Mouse (Mus musculus) lung, adult 18-20 months (tissue): ENCODE results near the gene Cct5.
A peak's percentile ranks its signal among the peaks of the same experiment; 100 is the strongest.

Experiments
- DNase-seq, 2 experiments: peaks; one replicate each; pipeline ENCODE4 v3.0.0; 2022; ENCODE audit warnings: mixed read lengths in 2 of 2

Gene Cct5

DNA sequence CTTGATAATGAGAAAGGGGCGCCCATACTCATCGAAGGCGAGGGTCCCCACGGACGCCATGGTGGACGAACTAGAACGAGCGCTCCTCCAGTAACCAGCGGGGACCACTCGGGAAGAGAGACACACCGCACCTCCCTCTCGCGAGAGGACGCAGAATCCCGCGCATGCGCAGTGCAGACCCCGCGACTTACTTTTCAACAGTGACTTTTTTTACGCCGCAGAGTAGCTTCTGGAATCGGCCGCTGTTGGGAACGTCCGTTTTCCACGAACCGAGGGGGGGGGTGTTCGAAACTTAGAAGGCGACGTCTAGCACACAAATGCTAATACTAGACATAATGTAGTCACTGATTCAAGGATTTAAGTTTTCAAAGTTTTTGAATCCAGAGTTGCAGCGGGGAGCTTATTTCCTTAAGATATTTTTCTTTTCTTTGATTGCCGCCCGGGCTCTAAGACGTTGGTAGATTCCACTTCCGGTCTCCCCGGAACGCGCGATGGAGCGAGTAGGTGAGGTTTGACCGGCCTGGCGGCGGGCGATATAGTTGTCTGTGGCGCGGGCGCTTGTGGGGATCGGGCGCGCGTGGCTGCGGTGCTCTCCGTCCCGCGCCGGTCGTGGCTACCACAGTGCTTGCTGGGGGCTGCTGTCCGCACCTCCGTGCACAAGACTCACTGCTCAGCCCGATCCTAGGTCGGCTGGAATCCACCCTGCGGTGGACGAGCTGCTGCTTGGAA is at the start of gene Cct5, which contains the start of gene Fam173b:
Cct5 (minus strand) TSS at position 159 of the 729 bp plus-strand sequence.
Fam173b (plus strand) TSS at position 207 of the 729 bp plus-strand sequence.
- peak; percentile 98 for DNase-seq

DNA sequence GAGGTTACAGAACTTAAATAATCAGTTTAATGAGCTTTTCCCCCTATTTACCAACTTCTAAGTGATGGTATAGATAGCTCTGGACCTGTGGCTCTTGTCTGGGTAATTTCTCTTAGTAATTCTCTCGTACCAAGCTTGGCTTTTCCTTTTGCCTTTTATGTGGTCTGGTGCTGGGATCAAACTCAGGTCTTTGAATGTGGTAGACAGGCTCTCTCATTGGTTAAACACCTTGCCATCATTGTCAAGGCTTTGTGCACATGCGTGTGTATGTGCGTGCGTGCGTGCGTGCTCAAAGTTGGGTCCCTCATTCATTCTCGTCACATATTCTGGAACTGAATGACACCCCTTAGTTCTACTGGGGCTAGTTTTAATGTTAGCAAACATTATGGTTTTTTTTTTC is 49.2 kb upstream of the Cct5 start:
- no peak for DNase-seq

DNA sequence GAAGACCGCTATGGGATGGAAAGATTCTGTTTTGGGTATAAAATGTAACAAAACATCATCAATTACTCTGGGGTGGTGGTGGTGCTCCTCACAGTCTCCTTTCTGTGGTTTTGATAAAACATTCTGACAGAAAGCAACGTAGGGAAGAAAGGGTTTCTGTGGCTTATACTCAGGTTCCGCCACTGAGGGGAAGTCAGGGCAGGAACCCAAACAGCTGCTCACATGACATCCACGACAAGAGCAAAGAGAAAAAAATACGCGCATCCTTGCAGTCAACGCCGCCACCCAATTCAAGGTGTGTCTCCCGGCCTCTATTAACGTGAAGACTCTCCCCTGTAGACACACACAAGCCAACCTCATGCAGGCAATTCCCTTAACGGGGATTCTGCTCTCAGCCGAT is 48.1 kb upstream of the Cct5 start:
- DNase-seq: no peak

DNA sequence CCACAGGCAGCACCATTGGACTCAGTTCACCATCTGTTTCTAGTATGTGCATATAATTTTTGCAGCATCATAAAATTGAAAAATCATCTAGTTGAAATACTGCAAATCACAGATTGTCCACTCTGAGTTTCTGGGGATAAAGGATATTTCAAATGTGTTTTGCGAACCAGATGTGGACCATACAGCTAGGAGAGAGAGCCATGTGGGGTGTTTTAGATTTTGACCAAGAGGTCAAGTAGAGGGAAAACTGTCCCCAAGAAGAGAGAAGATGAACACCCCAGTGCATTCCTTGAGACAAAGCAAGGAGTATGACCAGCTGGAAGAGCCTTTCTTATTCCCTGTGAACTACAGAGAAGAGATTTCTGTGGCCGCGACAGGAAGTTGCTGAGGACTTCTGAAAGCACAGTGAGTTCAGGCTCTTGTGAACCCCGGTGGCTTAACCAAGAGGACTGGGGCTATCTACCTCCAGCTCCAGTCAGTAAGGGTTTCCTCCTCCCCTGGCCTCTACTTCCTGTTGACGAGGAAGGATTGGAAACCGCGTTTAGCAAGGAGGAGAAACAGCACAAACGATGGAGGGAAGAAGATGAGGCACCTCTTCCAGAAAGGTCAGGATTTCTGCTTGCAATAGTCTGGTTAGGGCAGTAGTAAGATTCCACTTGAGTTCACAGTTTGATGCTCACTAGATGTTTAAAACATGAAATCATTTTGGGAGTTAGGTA is 46.4 kb upstream of the Cct5 start:
- DNase-seq: no peak

DNA sequence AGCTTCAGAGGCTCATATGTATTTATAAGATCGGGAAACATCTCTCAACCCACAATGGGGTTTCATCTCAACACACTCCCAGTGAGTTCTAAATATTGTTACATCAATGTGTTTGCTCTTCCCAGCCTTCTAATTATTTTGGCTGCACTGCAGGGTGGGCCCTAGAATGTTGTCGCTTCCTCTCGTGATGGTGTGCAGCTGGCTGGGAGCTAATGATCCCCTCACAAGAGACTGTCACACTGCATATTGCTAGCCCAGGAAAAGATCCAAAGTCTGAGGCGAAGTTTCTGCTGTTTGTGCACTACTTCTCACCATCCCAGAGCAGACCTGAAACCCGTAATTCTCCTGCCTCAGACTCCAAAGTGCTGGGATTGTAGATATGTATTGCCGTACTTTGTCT is 45.6 kb upstream of the Cct5 start:
- DNase-seq: no peak

DNA sequence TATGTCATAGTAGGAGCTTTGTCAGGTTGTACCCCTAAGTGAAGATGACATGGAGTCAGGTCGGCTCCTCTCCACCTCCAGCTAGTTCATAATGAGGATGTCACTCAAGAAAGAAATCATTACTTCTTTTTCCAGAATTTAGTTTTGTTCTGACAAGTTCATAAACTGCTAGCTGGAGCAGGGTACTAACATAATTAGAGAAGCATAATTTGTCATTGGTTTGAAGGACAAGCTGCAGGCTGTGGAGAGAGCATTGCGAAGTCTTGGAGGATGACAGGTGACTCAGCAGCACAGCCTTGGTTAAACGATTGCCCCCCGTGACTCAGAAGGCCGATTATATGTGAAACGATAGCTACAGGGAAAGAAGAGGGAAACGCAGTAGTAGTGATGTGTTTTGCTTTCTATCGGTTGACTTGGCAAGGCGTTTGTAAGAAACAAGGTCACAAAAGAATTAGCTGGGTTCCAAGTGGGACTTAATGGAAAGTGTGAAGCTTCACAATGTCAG is 34.5 kb upstream of the Cct5 start:
- DNase-seq: no peak

DNA sequence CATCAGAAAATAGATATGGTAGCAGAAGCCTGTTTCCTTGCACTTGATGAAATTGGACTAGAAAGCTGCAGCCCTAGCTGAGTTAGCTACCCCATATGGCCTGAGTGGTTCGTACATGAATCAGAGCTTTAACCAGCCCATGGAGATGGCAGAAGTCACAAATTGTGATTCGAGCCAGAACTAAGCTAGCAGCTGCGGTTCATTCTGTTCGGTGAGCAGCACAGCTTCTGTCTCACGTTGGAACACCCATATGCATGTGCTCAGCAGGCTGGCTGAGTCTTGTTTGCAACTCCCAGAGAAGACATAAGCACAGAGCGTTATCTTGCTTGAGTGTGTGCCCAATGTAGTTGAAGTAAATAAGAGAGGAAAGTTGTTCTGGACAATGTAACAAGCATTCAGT is 33.0 kb upstream of the Cct5 start:
- DNase-seq: no peak

DNA sequence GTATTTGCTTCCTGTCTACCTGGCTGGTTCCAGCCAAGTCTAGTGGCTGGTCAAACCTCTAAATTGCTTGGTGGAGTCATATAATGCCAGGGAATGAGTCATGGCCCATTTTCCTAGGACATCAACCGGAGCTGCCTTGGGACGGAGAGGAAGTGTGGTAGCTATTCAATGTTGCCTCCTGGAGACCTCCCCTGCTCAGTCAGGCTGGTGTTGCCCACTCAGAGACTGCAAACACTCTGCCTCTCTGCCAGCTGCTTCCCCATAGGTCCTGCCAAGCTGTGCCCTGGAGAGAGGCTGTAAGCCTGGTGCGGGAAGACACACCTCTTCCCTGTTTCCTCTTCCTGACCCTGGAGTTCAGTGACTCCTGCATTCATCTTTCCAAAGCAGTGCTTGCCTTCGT is 30.9 kb upstream of the Cct5 start:
- no peak for DNase-seq

DNA sequence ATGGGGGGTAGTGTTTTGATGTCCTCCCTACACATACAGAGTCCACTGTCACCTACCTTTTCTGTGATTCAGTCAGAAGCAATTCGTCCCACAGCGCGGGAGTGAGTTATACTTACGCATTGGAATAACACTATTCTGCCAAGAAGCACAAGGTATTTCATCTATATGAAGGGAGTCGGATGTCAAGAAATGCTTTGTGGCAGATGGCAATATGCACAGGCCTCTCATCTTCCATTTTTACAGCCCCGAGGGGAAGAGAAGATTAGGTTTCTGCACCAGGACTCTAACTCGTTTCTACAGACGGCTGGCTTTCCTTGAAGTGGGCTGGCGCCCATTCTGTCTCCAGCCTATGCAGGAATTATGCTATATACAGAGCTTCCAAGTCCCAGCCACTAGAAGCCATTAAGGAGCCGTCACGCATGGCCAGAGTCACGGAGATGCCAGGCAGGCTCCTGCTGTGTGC is 29.8 kb upstream of the Cct5 start:
- DNase-seq: no peak

DNA sequence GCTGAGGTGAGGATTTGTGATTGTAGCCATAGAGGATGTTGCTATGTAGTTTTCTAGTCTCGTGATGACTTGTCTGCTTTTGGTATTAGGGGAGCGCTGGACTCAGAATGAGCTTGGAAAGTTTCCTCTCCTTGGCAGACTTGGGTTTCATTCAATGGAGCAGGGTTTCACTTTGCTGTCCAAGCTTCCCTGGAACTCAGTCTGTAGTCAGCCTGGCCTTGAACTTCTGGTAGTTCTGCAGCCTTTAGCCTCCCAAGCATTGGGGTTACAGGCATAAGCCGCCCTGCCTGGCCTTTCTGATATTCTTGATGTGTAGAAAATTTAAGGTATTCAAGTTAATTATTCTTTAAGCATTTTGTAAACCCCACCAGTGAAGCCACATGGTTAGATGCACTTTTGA is 28.0 kb upstream of the Cct5 start:
- DNase-seq: no peak

DNA sequence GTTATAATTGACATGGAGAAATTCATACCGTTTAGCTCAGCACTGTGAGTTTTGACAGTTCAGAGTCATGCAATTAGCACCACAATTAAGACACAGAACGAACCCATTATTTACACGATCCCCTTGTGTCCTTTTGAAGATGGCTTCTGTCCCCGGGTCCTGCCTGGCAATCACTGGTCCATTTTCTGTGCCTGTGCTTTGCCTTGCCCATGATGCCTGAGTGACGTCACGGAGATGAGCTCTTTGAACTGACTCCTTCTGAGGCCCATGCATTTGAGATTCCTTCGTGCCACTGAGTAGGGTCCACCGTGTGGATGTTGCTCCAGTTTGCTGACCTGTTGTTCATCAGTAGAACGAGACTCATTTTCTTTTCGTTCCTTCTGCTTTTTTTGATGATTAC is 26.6 kb upstream of the Cct5 start:
- no peak for DNase-seq

DNA sequence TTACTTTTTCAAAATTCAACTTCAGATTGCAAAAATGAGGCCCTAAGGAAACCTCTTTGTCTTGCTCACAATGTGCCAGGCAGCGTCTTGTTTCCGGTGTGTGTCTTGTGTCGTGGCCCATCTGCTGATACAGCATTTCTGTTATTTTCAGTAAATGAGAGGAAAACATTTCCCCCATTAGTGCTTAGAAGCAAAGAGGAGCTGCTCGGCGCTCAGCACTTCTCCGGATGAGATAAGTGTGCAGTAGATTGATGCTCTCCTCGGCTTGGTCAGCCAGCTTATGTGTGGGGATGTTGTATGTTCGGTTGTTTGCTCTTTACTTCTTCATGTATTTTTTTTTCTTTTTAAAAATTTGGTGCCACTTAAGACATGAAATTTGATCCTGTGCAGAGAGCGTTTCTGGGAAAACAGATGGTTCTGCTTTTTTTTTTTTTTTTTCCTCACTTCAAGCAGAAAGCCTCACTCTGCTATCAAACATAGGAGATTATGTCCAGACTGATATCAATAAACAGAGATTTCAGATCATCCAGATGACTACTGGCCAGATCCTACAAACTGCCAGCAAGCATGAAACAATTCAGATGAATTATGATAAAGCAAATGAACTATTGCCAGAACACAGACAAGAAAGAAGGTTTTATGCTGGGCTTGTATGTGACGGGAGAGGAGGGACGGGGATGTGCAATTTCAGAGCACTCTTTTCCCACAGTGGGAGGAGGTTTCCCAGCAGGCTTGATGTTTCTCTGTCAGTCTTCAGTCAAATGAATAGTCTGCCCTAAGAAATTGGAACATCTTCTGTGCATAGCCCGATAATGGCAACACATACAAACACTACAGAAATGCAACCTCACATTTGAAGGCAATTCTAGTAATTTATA is 25.9 kb upstream of the Cct5 start:
- no peak for DNase-seq

DNA sequence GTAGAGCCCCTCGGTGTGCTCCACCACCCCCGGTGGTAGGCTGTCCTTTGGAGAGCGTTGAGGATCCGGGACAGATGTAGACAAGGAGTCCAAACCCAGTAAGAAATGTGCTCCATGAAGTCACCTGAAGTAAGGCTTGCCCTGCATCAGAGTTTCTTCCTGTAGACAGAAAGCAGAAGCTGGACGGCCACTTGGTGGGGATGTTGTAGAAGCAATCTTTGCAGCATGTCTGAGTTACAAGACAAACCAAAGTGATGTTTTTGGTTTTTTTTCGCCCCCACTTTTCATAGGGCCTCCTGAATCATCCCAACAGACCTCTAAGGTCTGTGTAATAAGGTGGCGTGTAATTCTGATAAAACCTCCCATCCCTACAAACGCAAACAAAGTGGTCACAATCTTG is 17.9 kb upstream of the Cct5 start:
- DNase-seq: no peak

DNA sequence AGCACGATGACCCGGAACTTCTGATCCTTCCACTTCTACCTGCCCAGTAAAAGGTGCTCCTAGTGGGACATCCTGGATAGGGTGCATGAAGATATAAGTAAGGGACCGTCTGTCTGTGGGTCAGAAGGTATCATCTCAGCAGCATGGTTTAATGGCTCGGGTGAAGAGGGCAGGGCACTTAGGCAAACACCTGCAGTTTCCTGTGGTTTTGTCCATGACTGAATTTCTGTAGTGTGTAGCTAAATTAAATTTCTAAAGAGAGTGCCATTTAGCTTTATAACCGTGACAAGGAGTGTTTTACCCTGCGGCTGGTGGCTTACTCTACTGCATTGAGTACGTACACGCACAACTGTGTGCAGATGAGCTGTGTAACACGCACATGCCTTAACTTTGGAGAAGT is 15.7 kb upstream of the Cct5 start:
- no peak for DNase-seq

DNA sequence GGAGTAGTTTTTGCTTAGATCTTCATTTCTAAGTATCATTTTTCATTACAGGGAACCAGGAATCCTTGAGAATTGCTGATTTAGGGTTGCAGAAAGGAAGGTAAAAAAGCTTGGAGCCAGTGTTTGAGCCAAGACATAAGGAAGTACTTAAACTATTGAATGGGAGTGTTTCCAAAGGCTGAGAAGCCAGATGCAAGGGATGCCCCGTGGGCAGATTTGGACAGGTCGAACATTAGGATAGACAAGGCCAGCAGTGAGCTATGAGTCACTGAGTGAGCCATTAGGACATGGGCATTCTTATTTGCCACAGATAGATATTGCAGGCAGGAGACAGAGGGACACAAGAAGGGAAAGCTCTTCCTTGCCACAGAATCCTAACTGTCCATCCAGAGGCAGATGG is 13.1 kb upstream of the Cct5 start:
- DNase-seq: no peak

DNA sequence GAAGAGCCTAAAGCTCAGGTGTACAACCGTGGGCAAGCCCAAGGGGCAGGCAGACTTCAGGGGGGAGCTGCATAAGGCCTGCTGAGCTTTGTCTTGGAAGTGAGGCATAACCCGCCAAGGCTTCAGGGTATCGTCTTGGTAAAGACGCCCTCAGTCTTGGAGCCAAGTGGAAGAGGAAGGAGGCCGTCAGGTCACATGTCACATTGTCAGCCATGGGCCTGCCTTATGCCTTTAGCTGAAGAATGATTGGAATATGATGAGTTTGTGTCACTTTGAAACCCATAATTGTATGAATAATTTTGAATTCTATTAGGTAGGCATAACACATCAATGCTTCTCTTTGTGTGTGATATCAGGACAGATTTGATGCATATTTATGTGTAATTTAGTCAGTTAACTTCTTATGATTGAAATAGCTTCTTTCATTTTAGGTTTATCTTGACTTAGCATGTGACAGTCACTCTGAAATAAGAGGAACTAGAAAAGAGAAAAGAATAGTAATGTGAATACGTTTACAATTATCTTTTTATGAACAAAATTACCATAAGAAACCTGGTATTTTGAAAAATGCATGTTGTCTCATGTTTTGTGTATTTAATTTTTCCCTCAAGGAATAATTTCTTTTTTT is 12.3 kb upstream of the Cct5 start:
- DNase-seq: no peak

DNA sequence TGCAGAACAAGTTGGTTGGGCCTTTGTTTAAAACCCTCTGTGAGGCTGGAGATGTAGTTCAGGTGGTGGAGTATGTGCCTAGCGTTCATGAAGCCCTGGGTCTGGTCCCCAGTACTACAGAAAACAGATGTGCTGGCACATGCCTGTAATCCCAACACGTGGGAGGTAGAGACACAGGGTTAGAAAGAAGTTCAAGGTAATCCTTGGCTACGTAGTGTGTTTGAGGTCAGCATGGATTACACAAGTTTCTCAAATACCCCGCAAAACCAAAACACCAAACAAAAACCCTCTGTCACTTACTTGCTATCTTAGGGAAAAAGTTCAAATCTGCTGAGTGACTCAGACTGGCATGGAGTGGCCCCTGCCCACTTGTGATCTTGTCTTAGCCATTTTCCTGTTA is 10.4 kb upstream of the Cct5 start:
- DNase-seq: no peak

DNA sequence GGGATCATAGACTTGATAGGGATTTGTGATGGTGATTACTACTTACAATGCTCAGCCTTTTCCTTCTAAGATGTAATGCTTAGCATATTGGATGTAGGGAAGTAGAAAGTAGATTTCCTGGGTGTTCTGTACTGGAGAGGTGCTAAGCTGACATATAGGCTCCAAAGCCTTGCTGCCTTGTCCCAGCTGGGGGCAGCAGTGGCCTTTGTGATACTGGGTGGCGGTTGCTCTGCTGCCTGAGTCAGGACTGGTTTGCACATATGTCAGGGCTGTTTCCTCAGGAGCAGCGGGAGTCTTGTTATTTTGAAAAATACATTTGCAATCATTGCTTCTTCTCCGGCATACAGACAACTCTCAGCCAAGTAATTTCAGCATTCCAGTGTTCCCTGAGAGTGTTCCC is 9.4 kb upstream of the Cct5 start:
- no peak for DNase-seq

DNA sequence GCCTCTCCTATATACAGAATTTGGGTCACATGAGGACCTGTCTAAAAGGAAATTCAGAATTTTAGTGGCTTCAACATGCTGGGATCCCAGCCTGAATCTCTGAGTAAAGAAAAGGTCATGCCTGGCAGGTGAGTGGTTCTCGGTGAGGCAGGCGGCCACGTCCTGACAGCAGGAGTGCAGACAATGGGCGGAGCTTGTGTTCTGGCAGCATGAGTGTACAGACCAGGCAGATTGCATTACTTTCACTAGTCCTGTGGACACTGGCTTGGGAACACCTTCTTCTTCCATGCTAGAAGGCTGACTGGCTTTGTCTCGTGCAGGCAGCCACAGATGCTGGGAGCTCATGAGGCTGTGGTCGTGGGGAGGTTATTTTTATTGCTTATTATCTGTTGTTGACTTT is 5.2 kb upstream of the Cct5 start:
- DNase-seq: peak; percentile 36 to 62

DNA sequence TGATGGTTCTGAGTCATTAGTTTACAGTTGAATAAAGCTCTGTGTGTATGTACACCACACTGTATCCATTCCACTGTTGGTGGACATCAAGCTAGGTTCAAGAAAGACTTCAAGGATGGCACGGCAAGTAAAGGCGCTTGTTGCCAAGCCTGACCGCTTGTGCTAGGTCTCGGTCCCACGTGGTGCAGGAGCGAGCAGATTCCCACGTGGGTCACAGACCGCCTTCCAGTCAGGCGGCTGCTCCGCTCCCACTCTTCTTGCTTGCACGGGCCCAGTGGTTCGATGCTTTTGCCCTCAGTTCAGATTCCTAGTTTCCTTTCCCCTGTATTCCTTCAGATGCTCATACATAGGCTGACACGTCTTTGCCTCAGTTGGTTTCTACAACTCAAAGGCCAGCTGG is 1.5 kb upstream of the Cct5 start:
- no peak for DNase-seq

DNA sequence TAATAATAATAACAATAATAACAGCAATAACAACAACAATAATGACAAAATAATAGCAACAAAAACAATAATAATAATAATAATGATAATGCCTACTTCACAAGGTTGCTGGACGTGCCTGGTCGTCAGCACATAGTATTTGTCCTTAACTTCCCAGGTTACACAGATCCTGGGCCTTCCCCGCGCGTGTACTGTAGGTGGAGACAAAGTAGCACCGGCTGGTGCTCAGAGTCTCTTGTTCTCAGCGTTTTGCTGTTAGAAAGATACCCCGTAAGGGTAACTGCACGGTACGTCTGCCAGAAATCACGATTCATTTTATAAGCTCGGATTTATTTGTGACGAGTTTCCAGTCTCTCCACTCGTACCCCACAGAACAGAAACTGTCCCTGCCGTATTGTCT is 822 bp upstream of the Cct5 start:
- DNase-seq: peak; percentile 37 to 51

DNA sequence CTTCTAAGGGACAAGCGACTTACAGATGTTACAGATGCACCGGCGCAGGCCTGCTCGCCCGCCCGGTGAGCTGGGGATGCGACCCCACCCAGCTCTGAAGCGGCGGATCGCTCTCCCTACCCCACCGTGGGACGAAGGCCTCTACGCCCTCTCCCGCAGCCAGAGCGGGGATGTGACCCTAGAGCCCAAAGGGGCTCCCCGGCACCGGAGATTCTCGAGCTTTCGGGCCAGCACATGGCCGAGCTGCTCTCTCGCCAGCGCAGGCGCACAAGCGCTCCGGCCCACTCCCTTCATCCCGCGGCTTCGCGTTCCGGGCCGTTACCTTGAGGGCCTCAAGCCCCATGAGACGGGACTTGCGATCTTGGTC is 342 bp downstream of the Cct5 start:
- no peak for DNase-seq

DNA sequence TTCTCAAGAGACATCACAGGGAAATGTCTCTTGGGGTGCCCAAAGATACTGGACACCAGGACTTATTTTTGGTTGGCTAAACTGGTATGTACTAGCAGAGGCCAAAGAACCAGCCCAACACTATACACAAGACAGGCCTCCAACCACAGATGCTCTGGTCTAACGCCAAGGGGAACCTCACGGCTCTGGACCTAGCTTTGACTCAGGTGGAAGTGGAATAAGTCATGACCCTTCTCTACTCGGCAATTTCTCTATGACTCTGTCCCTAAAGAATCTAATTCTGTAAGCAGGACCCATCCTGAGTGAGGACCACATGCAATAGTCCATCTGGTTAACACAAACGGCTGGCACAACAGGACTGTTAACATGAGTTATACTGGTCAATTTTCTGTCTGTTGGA is 1.8 kb downstream of the Cct5 start:
- no peak for DNase-seq
